Mouse (Mus musculus): ENCODE measurements around the gene Esrrg.

Esrrg gene

DNA sequence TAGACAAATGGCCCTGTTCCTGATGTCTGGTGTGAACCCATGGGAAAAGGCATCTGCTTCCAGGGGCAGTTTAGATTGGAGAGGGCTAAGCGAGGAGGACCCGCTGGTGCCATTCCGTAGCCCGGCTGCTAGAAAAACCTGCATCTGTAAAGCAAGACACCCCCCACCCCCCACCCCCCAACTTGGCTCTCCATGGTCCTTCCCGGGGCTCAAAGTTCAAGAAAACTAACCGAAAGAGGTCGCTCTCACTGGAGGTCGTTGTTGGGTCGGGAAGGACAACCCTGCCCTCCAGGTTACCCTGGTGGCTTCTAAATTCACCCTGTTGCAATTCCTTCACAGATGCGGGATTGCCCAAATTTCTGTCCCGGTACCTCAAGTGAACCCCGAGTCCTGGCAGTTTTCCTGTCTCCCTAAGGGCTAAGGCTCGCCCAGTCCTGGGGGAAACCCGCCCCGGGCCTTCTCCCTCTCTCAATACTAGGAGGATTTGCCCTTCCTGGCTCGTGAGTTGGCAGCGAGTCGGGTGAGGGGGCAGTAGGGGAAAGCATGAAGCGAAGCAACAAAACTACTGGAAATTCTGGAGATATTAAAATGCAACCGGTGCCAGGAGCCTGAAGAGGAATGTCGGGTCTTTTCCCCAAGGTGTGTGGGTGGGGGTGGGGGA, at the start of gene Esrrg:
Gene Esrrg (plus strand): TSS at position 531 of the 661 bp plus-strand sequence.
- no peak for DNase-seq (ENCODE audit: low read depth)

DNA sequence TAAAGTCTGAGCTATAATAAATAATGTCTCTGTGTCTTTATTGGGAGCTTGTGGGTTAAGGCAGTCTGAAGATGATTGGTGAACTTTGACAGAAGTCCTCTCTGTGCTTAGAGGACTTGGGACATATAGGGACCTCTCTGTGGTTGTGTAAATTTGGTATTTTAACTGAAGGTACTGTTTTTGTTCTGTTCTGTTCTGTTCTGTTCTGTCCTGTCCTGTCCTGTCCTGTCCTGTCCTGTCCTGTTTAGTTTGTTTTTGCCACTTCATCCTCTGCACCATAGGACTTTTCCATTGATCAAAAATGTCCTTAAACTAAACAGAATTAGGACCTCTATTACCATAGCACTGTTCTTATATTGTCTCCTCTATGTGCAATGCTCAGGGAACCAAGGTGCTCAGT, 24.6 kb upstream of the Esrrg start:
- DNase-seq (ENCODE audit: low read depth), result no peak

DNA sequence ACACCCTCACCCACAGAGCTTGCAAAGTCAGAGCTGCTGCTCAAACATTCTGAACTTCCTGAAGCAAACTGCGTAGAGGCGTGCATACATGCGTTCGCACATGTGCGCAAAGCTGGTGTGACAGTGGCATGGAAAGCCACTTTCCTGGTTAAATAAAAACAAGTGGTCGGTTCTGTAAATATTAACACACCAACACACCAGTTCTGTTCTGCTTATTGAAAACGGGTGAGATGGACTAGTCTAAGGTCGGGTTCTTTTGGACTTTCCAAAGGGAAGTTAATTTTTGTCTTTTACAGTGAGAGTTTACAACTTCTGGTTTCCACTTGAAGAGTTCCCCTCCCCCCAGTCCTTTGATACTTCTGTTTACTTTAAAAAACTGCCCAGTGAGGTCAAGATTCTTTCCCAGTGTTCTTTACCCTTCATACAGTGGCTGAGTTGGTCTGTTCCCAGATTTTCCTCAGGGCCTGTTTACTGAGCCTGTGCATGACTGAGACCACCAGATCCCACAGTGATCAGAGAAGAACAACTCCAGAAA, 22.0 kb upstream of the Esrrg start:
- DNase-seq (ENCODE audit: low read depth), result no peak

DNA sequence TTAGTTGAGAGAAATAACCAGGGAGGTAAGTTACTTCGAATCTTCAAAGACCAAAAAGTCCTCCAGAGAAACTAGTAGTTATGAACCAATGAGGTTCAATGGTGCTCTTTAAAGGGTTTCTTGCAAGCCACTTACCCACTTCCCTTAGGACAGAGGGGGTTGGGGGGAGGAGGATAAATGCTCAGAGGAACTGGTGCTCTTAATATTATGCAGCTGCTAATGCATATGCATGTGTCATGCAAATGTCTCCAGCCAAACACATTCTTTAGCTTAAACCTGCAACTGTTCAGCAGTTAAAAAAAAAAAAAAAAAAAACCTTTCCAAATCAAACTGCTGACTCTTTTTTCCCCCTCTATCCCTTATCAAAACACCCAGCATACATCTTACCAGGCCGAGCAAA, 5.6 kb upstream of the Esrrg start:
- no peak for DNase-seq (ENCODE audit: low read depth)

DNA sequence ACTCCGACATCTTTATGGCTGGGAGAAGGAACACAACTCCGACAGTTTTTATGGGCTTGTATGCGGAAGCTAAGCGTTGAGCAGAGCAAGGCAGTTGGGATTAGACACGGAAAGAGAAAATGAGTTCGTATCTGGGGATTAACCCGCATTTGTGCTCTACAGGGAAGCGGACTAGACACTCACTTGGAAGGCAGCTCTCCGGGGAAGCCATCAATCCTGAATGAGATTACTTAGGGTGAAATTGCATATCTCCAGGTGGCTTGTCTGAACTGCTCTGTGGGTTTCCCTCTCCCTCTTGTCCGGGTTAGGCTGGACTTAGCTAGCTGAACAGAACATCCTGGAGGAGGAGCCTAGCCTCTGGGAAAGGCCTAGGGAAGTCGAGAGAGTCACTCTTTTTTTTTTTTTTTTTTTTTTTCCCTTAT, 4.5 kb upstream of the Esrrg start:
- DNase-seq (ENCODE audit: low read depth), result no peak

DNA sequence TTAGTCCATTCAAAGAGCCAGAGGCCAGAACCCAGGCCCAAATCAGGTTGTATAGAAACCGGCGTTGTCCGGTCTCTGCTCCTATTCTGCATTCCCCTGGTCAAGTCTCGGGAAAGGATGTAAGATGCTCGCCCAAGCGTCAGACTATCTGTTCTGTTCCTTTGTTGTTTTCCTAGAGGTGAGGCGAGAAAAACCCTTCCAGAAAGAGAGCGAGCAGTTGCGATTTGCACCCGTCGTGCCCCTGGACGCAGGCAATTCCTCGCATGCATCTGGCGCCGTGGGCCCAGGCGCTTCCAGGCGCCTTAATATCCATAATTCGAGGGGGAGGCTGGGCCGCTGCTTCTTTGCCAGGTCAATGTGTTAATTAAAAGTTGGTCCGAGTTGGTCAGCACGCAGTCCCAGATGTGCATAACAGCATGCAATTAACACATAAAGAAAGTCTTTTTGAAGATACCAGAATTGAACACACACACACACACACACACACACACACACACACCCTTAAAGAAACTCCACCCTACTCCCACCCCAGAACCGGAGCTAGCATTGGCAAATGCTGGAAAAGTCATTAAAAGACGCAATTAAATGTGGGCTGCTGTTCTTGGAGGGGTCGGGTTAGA, 3.8 kb upstream of the Esrrg start:
- DNase-seq (ENCODE audit: low read depth), result no peak

DNA sequence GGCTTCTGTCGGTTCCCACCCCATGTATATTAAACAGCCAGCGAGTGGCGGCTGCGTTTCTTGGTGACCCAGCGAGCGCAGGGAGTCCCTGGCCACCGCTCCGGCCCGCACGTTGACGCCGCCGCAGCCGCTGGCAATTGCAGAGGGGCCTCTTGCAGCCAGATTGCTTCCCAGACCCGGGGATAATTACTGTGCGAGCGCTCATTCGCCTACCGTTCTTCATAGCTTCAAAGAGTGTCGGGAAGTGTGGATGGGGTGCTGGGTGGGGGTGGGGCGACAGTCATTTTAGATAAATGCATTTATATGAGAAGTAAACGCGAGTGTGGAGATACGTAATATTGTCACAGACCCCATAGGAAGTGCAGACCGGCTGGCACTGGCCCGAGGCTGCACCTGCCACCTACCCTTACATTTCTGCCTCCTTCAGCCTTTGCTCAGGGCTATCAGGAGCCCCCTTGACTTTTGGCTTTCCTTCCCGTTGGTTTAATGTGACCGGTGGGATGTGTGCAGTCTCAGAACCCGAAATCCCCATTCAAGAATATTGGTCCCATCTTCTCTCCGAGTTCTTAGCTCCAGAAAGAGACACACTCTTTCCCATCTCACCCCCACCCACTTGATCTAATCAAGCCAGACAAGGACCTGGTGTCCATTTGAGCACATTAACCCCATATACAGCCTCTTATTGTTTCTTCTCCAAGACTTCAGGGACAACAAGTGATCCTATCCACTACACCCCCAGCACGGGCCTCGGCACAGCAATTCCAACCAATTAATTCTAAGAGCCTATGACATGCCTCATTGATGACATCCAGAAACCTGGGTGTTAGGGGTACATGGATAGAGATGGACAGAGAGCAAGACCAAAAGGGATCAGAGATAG, 3.0 kb upstream of the Esrrg start:
- DNase-seq (ENCODE audit: low read depth), result no peak

DNA sequence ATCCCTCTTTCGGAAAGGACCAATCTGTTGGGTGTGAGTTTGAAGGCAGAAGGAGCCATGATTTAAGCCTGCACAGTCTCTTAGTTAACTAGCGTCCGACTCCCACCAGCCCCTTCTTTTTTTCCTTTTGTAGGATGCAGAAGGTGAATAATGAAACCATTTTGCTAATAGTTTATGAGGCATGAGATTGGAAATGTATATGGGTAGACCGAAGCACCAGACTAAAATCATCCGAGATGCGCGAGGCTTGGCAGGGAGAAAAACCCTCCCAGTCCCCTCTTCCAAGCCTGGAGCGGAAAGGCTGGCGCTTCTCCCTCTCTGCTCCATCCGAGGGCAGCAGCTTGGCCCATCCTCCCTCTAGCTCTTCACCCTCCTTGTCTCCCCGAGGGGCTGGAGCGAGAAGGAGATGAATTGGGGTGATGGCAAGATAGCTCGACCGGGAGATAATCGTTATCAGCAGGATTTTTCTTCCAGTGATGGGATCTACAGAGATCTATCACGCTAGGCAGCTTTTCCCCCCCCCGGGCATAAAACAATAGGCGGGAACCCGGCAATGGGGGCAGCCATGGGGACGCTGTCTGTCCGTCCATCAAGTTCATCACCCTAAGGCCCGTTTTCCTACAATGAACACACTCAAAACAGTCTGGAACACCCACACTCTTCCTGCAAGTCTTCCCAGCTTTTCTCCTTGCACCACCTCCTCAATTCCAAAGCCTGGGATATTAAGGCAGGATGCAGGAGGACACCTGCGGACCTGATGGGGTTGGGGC, 2.1 kb upstream of the Esrrg start:
- no peak for DNase-seq (ENCODE audit: low read depth)

DNA sequence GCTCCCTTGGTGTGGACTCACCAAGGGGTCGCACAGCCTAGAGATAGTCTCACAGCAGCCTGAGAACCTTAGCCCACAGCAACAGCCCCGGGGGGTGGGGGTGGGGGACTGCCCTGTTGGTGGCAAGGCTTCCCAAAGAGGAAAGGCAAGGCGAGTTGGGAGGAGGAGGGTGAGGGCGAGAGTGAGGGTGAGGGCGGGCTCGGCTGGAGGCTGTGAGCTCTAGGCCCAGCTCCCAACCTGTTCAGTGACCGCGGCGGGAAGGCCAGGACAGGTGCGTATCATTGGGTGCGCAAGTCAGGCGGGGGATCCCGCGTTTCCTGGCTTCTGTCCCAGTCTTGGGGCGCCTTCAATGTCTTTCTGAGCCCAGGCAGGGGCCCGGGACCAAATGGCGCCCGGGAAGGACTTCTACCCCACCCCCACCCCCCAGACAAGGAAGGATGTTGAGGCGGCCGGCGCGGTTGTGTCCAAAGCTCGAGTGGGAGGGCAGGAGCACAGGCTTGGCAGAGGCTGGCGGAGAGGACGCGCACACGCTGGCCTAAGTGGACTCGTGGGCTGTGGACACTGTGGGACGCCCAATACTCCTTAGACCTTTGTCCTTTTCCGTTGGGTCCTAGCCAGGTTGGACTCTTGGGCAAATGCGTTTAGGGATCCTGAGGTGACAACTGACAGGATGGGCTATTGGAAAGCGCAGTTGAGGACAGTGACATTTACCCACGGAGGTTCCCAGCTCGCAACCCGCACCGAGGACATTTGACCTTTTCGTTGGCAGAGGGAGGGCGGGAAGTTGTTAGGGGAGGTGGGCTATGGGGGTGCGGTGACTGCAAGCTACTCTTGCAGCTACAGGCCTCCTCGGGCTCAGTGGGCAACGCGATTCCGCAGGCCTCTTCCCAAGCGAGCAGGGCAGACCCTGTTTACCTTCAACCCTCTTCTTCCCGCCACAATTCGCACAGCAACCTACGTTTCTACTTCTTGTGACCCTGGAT, 1.2 kb upstream of the Esrrg start:
- no peak for DNase-seq (ENCODE audit: low read depth)

DNA sequence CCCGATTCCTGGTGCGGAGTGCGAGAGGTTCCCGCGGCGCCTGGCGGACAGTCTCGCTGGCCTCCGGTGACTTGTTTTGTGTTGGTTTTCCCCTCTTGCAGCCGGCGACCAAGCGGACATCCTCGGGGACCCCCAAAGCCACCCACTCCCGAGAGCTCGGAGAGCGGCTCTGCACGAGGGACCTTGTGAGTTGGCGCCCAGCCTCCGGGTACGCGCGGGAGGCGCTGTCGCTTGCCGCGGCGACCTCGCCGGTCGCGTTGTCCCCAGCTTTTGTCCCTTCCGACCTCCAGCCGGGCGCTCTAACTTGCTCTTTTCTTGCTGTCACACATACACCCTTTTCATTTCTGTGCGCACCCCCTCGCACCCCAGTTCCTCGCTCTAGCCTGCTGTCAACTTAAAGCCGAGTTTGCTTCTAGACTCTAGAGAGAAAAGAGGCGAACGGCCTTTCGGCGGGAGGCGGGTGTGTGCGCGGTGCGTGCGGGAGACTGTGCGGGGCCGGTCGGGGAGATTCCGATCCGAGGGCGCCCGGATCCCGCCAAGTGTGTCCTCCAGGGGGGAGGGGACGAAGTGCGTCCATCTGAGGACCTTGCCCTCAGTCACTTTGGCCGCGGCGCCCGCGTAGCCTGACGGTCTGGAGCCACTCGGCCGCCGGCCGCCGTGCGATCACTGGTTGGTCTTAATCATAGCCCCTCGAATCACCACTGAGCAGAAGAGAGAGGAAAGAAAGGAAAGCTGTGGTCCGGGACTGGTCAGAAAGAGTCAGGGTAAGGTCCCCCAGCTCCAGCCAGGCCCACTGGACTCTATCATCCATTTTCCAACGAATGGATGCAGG, 646 bp downstream of the Esrrg start:
- no peak for DNase-seq (ENCODE audit: low read depth)

DNA sequence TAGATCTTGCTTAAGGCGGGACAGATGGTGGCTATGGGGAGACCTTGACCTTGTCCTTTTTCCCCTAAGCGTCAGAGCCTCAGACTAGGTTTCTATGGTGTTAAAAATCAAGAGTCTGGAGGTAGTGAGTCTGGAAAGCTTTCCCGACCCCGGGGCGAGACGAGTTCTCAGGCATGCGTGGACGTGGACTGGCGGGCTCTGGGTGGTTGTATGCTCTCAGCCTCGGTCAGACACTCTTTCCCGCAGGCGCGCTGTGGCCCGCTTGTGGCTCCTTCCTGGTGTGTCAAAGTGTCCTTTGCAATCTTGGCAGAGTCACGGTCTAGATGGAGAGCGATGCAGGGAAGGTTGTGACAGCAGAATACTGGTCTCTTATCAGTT, 1.3 kb downstream of the Esrrg start:
- DNase-seq (ENCODE audit: low read depth), result no peak

DNA sequence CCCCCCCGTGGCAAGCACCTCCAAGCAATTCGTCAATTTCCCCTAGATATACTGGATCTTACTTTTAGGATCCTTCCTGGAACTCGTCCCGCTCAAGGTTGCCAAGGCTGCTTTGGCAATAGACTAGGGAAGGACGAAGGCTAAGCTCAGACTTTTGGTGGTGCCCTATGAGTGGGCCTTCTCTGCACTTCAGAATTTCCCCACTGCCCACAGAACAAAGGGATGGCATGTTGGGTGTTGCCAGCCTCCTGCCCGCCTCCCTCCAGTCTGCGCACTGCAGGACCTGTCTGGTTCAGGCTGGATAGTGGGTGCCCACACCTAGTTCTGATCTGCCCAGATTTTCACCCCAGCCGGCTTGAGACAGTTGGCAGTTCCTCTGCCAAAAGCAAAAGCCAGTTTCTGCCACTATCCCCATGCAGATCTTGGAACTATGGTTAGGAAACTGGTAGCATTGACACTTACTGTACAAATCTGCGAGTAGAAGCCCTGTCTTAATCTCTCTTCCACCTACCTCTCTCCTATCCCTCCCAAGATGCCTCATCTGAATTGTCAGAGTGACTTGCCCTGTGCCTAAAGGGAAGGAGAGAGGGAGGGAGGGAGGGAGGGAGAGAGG, 1.9 kb downstream of the Esrrg start:
- no peak for DNase-seq (ENCODE audit: low read depth)

DNA sequence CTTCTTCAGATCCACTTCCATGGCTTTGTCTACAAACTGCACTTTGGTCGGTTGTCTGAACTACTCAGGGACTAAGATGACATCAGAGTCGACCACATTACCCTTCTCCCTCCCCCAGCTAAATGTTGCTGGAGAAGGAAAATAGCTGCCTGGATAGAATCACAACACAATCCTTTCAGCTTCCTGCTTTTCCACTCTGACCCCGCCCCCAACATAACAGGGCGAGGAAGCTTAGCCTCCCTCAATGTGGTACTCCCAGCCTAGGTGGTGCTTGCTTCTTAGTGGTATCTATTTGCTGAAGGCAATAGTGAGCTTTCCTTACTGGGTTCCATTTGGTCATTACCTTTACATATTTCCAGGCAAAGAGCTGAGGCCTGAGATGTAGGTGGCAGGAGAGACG, 3.3 kb downstream of the Esrrg start:
- no peak for DNase-seq (ENCODE audit: low read depth)

DNA sequence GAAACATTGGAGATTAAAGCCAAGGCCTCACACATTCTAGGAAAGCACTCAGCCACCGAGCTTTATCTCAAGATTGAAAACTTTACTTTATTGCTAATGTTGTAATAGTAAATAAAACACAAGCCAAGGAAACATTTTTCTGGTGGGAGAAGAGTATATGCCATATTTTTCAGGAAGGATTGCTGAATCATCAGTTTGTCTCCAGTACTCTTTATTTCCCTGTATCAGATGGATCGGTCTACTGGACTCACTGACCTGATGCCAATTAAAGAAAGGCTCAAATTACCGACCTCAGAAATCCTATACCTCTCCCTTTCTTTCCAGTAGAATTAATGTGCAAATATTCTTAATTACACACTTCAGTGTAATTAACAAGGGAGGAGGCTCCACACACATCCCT, 4.7 kb downstream of the Esrrg start:
- no peak for DNase-seq (ENCODE audit: low read depth)

DNA sequence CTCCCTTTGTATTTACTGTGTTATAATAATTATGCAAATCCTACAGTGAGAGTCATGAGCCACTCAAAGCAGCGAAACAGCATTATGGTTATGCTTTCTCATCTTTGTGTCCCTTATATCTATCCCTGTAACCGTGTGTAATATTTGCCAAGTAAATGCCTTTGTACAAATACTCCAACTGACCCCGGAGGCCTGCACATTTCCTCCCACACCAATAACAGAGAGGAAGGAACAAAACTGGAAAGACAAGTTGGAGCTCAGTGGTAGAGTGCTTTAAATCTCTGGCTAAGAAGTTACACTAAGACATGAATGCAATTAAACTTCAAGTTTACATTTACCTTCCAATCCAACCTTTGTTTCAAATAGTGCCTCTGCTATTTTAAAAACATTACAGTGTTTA, 15.4 kb downstream of the Esrrg start:
- no peak for DNase-seq (ENCODE audit: low read depth)

DNA sequence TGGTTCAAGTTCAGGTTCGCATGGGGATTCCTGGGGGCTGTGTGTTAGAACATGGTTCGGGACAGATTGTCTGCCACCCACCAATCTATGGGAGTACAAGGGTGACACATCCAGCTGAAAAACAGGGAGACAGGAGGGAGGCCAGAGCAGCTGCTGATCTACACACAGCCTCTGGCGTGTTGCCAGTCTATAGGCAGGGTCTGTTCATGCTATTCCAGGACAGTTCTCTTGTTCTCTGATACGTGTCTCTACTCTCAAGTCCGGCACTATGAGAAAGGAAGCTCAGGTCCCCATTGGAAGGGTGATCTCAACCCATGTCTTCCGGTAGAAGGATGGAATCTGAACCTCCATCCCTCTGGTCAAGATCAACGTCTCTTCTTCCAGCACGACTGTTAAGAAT, 21.8 kb downstream of the Esrrg start:
- no peak for DNase-seq (ENCODE audit: low read depth)

DNA sequence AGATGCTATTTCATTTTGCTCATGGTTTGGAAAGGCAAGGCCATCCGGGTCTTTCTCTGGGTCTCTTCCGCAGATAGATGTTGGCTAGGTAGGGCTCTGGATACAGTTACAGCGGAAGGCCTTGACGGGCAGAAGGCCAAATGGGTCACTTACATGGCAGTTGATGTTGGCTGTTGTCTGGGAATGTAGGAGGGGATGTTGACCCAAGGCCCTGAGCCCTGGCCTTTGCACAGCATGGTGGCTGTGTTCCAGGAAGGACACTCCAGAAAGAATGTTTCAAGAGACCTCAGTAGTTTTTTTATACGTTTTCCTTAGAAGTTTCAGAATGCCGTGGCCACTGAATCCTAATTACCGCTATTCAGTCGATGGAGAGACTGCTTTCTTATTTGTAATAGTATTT, 22.9 kb downstream of the Esrrg start:
- DNase-seq (ENCODE audit: low read depth), result no peak

DNA sequence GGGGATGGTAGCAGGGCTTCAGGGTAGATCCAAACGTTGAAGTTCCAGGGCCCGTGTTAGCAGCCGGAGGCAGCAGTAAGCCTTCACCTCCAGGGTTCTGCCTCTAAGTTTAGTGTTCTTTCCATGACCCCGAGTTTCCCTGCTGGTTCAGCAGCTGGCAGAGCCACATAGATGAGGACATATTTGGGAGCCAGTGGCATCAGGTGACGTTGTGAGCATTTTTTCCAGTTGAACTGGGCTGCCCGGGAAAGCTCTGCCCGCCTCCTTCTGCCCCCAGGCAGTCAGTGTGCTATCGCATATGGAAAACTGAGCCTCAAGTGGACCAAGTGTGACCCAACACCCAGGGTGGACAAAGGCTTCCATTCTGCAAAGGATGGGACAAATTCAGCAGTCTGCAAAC, 36.7 kb downstream of the Esrrg start:
- no peak for DNase-seq (ENCODE audit: low read depth)

DNA sequence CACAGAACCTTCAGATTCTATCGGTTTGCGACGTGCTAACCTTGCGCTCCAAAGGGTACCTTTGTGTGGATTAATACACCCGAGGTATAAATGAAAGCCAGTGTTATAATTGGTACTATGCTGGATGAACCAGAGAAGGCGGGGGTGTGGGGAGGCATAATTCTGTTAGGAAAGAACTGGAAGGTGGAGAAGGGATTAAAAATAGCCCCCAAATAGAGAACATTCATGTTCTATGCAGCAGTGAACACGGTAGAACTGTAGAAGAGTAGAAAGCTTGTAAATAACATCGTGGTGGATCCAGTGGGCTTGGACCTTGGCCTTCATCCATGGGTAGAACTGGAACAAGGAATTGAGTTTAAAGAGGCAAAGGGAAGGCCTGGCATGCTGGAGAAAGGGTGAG, 40.0 kb downstream of the Esrrg start:
- DNase-seq (ENCODE audit: low read depth), result no peak

DNA sequence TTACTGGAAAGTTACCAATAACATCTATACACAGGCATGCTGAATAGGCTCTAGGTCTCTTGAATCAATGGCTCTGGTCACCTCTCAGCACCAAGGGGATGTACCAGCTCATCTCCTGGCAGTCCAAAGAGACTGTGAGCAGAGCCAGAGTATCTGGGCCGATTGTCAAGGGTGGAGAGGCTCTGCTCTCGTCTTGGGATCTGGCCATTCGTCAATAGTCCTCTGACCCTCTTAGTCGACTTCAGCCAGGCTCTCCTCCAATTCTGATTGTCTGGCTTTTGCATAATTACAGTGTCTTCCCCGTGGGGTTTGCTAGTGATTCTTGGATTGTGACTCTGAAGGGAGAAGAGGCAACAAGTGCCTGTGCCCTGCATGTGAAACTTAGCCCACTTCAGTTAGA, 41.3 kb downstream of the Esrrg start:
- DNase-seq (ENCODE audit: low read depth), result no peak

Measured in induced T-regulatory cell, adult 2 months (primary cell).